Mouse (Mus musculus): Measurements from ENCODE around the gene Lin28a.
"Not testable (repeated sequence)": the region's sequence is repeated elsewhere in the genome, so short reads cannot be mapped to it uniquely, and the experiment has no call there.

Gene Lin28a

DNA sequence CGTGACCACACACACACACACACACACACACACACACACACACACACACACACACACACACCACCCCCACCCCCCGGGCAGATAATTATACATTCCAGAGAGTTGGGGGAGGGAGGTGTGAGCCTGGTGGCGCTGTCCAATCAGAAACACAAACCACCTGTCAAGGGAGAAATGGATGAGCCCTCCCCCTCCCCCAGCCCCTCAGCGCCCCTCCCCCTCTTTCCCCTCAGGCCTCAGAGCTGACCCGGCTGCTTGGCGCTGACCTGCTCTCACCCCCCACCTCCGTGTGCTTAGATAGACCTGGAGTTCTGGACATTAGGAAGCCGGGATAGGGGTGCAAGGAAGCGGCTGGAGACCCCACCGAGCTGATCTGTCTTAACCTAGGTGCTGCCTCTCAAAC is 569 bp upstream of the Lin28a start:
- in situ Hi-C loops (cut with MseI, MboI), result no loop called here

- in situ Hi-C loops (cut with MseI, MboI), result no loop called here
These were observed 433 bp downstream of the Lin28a start for GRCm38 (mm10) chr4:134018038-134018778.

DNA sequence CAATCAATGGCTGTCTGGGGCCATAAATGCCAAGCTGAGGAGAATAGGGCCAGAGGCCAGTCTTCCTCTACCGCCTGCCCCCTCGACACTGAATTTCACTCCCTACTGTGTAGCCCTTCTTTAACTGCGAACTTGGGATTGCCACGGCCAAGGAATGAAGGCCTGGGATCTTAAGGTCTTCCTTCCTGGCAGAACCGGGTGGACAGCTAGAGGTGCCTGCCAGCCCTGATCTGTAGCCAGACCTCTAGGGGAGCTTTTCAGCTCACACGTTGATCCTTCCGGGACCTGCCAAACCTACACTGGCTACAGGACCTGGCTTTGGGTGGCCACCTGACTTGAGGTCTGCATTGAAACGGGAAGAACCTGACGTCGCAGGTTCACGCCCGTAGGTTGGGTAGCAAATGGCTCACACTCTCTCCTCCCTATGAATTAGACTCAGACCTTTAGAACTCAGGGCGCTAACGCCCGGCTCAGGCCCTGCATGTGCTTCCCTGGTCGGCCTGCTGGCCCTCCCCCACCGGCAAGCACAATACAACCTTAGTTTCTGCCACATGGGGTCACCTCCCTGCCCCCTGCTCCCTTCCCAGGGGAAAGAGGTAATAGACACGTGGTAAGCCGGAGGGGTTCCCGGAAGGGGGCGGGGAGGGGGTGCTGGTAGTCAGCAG is 1.3 kb downstream of the Lin28a start:
- in situ Hi-C loops (cut with MseI, MboI), result no loop called here

DNA sequence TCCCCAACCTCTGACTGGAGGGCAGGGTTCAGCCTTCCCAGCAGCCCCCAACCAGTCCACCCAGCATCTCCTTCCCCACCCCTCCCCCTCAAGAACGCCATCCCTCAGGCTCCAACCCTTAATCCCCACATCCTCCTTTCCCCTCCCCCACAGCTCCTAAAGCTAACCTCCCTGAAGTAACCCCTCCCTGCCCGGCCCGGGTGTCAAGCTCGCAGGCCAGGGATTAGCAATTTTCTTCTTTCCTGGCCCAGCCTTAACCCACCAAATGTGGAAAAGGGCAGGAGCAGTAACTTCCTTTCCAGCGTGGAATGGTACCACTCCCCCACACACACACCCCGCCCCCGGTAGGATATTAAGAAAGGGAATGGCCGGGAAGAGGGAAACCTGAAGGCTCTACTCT is 1.9 kb downstream of the Lin28a start:
- in situ Hi-C loops (cut with MseI, MboI), result no loop called here

DNA sequence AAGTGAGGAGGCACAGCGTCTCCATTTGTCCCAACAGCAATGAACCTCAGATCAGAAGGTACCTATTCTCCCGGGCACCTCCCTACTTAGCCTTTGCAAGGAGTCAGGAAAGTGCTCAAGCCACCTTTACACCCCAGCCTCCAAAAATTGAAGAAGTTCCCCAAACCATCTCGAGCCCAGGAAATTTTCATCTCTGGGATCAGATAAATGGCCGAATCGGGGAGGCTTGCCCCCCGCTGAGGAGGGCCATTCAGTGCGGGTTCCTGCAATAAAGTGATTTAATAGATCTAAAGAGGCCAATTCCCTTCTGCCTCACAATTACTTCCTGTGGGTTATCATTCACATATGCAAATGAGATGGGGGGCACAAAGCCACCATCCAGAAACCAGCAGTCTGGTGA is 2.4 kb downstream of the Lin28a start:
- in situ Hi-C loops (cut with MseI, MboI), result no loop called here

DNA sequence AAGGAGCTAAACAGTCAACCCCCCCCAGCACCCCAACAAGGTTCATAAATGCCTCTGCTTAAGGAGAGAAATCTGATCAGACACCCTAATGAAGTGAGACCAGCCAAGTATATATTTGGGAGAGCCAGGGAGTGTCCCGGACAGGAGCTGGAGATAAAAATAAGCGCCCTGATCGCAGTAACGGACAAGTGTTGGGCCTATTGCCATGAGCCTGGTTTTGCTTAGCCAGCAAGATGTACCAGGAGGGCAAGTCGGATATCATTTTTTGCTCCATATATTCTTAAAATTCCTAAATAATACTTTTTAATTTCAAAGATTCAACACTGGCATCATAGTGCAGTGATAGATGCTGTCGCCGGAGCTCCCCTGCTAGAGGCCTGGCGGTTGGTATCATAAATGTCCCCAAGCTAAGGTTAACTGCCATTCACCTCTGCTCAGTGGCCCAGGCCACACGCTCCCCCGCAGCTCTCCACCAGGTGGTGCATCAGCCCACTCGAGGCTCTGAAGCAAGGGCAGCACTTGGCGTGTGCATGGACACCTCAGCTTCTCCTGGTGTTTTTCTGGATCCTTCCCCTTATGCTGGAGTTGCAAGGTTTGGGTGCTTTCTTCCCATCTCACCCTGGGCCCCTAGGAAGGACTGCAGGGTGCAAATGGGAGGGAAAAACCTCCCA is 5.6 kb downstream of the Lin28a start:
- in situ Hi-C loops (cut with MseI, MboI), result no loop called here

- in situ Hi-C loops (cut with MseI, MboI), result no loop called here
These were observed 6.9 kb downstream of the Lin28a start for GRCm38 (mm10) chr4:134011450-134012414.

GRCm38 (mm10) chr4:134009709-134010108 is 8.9 kb downstream of the Lin28a start:
- in situ Hi-C loops (cut with MseI, MboI), result no loop called here

GRCm38 (mm10) chr4:134006845-134007244 is 11.8 kb downstream of the Lin28a start:
- in situ Hi-C loops (cut with MseI, MboI), result no loop called here

DNA sequence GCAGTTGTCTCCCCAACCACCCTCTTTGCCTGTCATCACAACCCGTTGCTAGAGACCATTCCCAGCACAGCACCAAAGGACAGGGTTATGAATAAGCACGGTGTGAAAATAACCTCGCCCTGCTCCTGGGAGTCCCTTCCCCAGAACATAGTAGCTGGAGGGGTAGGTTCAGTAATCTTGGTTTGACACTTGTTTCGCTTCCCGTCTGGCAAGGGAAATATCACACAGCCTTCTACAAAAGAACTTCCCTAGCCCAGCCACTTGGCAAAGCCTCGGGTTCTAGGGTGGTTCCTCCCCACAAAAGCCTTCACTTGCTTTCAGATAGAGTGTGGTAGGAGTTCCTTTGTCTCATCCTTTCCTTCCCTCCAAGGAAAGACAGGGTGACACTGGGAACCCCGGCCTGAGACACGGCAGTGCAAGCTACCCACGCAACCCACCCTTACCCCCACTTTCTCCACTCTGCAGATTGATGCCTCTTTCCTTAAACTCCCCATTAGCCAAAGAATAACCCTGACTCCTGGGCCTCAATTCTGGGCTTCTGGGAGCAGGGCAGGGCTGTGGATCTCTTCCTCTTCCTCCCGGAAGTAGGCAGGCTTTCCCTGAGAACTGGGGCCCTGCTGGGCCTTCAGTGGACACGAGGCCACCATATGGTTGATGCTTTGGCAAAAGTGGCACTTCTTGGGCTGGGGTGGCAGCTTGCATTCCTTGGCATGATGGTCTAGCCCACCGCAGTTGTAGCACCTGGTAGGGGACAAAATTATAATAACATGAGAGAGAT is 12.9 kb downstream of the Lin28a start:
- in situ Hi-C loops (cut with MseI, MboI), result no loop called here

GRCm38 (mm10) chr4:134002903-134003302 is 15.7 kb downstream of the Lin28a start:
- in situ Hi-C loops (cut with MseI, MboI), result no loop called here

DNA sequence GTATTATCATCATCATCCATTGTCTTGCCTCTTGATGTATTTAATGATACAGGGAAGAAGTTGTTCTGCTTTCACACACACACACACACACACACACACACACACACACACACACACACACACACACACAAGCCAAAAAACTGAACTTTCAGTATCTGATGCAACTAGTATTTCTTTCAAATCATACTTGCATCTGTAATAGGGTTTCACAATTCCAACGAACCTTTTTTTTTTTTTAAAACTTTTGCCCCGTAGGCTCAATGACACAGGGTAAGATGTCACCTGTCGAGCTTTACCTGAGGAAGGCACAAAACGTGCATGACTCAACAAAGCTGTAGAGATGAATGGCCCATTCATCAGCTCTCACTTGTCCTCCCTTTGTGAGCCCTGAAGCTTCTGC is 16.4 kb downstream of the Lin28a start:
- in situ Hi-C loops (cut with MseI, MboI), result no loop called here

DNA sequence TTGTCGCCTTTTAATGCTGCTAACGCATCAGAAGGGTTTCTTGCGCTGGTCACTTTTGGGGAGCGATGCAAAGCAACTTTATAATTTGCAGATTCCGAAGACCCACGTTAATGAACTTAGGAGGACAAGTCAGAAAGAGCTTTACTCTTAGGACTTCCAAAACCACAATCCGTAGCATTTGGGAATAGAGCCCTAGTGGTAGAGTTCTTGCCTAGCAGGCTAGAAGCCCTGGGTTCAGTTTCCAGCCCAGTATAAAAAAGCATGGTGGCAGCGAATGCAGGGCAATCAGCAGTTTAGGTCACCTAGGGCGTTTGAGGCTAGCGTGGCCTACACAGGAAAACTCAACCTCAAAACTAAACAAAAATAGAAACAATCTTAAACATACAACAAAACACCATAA is 16.9 kb downstream of the Lin28a start:
- in situ Hi-C loops (cut with MseI, MboI), result no loop called here

GRCm38 (mm10) chr4:134000466-134001438 is 17.9 kb downstream of the Lin28a start, which contains the start of gene Dhdds:
Gene Dhdds (minus strand): TSS chr4:134000918.
- in situ Hi-C loops (cut with MseI, MboI), result no loop called here

DNA sequence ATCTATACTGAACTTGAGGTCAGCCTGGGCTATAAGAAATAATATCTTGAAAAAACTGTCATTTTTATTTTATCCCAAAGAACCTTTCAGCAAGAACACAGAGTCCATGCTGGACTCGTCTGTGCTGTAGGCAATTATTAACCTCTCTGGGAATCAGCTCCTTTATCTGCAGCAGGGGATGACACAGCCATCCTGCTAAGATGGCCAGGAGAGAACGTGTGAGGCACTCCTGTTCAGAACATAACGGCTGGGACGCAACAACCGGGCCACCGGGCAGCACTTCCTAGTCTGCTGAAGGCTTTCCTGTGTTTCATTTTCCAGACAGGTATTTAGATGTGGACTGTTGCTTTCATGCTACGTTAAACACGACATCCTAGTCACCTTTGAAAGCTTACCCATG is 23.9 kb downstream of the Lin28a start:
- in situ Hi-C loops (cut with MseI, MboI), result no loop called here

GRCm38 (mm10) chr4:133991087-133991660 is 27.5 kb downstream of the Lin28a start:
- in situ Hi-C loops (cut with MseI, MboI), result no loop called here

DNA sequence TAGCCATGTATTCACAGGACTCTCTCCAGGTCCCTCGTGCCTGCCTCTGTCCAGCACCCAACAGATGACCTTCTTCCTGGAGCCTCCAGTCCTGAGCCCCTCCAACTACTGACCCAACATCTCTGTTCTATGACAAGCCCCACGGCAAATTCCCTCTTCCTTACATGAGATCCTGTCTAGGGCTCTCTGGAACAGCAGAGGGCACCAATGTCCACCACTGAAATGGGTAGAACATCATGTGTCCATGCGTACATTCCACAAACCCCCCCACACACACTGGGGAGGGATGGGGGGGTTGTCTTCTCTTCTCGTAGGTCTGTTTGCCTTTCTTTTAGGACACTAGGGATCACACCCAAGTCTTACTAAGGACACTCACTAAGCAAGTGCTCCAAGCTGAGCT is 28.6 kb downstream of the Lin28a start:
- in situ Hi-C loops (cut with MseI, MboI), result no loop called here

- in situ Hi-C loops (cut with MseI, MboI), result not testable (repeated sequence)
These were observed 30.4 kb downstream of the Lin28a start for GRCm38 (mm10) chr4:133988289-133988688.

GRCm38 (mm10) chr4:133982936-133983335 is 35.7 kb downstream of the Lin28a start:
- in situ Hi-C loops (cut with MseI, MboI), result no loop called here
